Mouse (Mus musculus) intestine, embryonic 16.5 days (tissue): Measurements from ENCODE around the gene Prpf4b. TPM values are rescaled to one million over a fixed set of nuclear protein-coding genes. Genes with fewer than 3 reads are reported as not detected.
"Not testable (repeated sequence)": the region's sequence is repeated elsewhere in the genome, so short reads cannot be mapped to it uniquely, and the experiment has no call there.

Source experiments
- ATAC-seq: fragments of 200-750 bp; cut with Nextera tagmentation; 2 replicates; pipeline ENCODE4 v1.8.0; 2017; ENCODE audit warnings: moderate TSS enrichment, moderate library complexity
- H3K27ac ChIP-seq: fragments of 300-500 bp; sonication (generic); 2 replicates; pipeline ENCODE4 v1.5.1; 2014; ENCODE audit warnings: mild to moderate bottlenecking, low read length
- H3K27me3 ChIP-seq: fragments of 300-500 bp; sonication (generic); replicated peaks from 2 replicates; pipeline ENCODE4 v1.6.1; 2014; ENCODE audit warnings: low read length, control low read depth, mixed read lengths; ENCODE audit not compliant: control insufficient read depth, insufficient read depth
- H3K36me3 ChIP-seq: fragments of 300-500 bp; sonication (generic); 2 replicates; pipeline ENCODE4 v1.6.1; 2014; ENCODE audit warnings: low read length, control low read depth; ENCODE audit not compliant: control insufficient read depth, insufficient read depth
- H3K4me1 ChIP-seq: fragments of 300-500 bp; sonication (generic); 2 replicates; pipeline ENCODE4 v1.6.1; 2014; ENCODE audit warnings: low read length, control low read depth, mixed read lengths; ENCODE audit not compliant: control insufficient read depth, insufficient read depth
- H3K4me2 ChIP-seq: fragments of 300-500 bp; sonication (generic); 2 replicates; pipeline ENCODE4 v1.6.1; 2014; ENCODE audit warnings: low read depth, low read length, control low read depth
- H3K4me3 ChIP-seq: fragments of 300-500 bp; sonication (generic); 2 replicates; pipeline ENCODE4 v1.5.1; 2014; ENCODE audit warnings: mild to moderate bottlenecking, low read length
- H3K9ac ChIP-seq: fragments of 300-500 bp; sonication (generic); 2 replicates; pipeline ENCODE4 v1.6.1; 2014; ENCODE audit warnings: low read depth, low read length
- H3K9me3 ChIP-seq: fragments of 300-500 bp; sonication (generic); 2 replicates; pipeline ENCODE4 v1.6.1; 2016; ENCODE audit warnings: low read length, control low read depth; ENCODE audit not compliant: control insufficient read depth
- WGBS: fragments of 180-500 bp; shearing (Covaris S2); extraction: QIAGEN DNeasy Blood & Tissue Kit; methylation state at CpG from one replicate; pipeline ENCODE4 v1.1.7; 2014; 5-methylcytosine and 5-hydroxymethylcytosine counted together
- polyA plus RNA-seq: library from polyadenylated mRNA; unstranded; fragments of >200 nt; fragmentation: Nextera tagmentation; extraction: Ambion mirVana; gene quantifications from 2 replicates; pipeline ENCODE4 v1.2.1, GENCODE M21; 2015

Prpf4b gene
- polyA plus RNA-seq, 1 experiment from 2014 or later, result 55.5 TPM

GRCm38 (mm10) chr13:34861166-34861565 lies 13.9 kb upstream of the Prpf4b start:
- not testable (repeated sequence) for H3K4me2 ChIP-seq, H3K4me1 ChIP-seq, H3K4me3 ChIP-seq, ATAC-seq, H3K36me3 ChIP-seq, H3K9ac ChIP-seq, H3K9me3 ChIP-seq, H3K27ac ChIP-seq, H3K27me3 ChIP-seq
- 42% methylated on average over 7 of the region's 8 CpGs for WGBS

- Histone ChIP-seq H3K9ac (no peak overlapping the region), H3K27ac (no peak overlapping the region), H3K9me3 (no peaks in the 10 kb centered on the region), H3K4me3 (no peak overlapping the region), H3K27me3 (no peaks in the 10 kb centered on the region), H3K36me3 (no peaks in the 10 kb centered on the region), H3K4me2 (no peak overlapping the region), H3K4me1 (no peaks in the 10 kb centered on the region)
- 45% methylated on average over 7 of the region's 7 CpGs for WGBS
- no peak; the same call in 1 of the 2 replicates for ATAC-seq
Measured at GRCm38 (mm10) chr13:34864420-34865169, 10.5 kb upstream of the Prpf4b start.

DNA sequence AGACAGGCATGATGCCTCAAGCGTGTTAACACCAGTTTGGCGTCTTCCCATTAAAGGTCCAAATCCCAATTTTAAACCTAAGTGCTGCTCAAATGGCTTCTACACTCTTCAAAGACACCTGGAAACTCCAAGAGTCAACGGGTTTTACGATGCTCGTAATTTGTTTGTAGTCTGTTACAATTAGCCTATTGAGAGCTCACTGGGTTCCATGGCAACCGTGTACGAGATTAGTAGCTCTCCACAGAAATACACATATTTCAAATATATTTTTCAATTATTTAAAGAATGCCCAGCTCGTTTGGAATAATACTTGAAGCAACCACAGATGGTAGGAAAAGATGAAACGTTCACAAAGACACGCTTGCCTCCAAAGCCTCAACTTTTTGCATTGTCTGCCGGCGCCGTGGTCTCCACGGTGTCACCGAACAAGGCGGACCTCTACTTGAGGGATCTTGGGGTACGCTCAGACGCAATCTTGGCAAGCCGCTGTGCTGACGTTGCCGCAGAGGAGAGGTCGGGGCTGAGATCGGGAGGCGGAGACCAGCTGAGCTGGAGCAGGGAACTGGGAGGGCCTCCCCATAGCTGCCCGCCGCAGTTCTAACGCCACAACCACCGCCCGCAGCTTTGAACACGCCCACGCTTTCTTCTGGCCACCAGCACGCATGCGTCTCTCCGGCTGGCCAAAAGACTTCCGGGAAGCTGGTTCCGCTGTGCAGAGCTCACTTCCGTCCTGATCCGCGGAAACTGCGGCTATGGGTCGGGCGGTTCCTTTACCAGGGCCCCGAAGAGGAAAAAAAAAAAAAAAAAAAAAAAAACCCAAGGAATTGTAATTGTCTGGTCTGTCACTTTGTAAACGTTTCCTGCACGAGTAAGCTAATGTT lies 1.1 kb upstream of the Prpf4b start:
- 2% methylated on average over 45 of the region's 45 CpGs for WGBS
- peak overlapping the region; percentile 99 for H3K4me3 ChIP-seq
- no peaks in the 10 kb centered on the region for H3K9me3 ChIP-seq
- no peaks in the 10 kb centered on the region for H3K36me3 ChIP-seq
- H3K4me1 ChIP-seq, result peaks cover 16% of the 10 kb centered on the region
- peak; percentile 93 for ATAC-seq
- H3K4me2 ChIP-seq, result peak overlapping the region; percentile 71
- peak overlapping the region; percentile 99 for H3K27ac ChIP-seq
- peak overlapping the region; percentile 100 for H3K9ac ChIP-seq
- no peaks in the 10 kb centered on the region for H3K27me3 ChIP-seq

DNA sequence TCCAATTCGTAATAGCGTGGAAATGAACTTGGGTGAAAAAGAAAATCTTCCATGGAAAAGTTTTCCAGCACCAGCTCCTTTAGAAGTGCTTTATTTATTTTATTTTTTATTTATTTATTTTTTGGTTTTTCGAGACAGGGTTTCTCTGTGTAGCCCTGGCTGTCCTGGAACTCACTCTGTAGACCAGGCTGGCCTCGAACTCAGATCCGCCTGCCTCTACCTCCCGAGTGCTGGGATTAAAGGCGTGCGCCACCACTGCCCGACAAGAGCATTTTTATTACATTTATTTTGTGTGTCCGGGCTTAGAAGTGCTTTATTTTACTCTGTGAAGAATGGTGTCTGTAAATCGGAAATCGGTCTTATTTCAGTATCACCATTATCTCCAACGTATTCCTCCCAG lies 366 bp upstream of the Prpf4b start:
- peaks cover 16% of the 10 kb centered on the region for H3K4me1 ChIP-seq
- peak overlapping the region; percentile 99 for H3K27ac ChIP-seq
- H3K27me3 ChIP-seq, H3K9me3 ChIP-seq, H3K36me3 ChIP-seq: not testable (repeated sequence)
- H3K4me3 ChIP-seq, result peak overlapping the region; percentile 99
- 12% methylated on average over 13 of the region's 13 CpGs for WGBS
- H3K4me2 ChIP-seq, result peak overlapping the region; percentile 71
- H3K9ac ChIP-seq, result peak overlapping the region; percentile 100
- peak; percentile 11; the same call in 1 of the 2 replicates for ATAC-seq

DNA sequence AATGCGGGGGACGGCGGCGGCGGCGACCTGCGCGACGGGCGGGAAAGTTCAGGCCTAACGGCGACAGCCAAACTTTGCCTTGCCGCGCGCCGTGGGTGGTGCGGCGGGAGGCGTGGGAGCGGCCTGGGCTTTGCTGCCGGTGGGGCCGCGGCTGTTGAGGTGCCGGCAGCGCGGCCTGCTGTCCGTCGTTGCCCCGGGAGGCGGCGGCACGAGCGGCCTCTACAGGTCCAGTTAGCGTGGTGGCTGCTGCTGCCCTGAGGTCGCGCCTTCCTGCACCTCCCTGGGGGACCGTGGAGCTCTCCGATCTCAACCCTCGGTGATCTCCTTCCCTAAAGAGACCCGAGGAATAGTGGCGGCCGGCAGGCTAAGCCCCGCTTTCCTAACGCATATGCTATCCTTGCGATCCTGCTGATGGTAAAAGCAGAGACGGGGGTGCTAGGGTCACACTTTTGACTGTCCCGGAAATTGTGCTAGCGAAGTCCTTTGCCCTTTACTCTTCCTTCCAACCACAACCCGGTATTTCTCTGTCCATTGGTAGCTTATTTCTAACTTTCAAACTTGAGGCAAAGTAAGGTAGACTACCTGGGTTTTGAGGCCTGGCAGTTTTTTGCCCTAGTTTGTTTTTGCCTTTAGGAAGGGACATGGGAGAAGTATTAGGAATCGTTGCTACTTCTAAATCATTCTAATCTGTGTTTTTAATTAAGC lies 791 bp downstream of the Prpf4b start:
- peak overlapping the region; percentile 100 for H3K9ac ChIP-seq
- no peaks in the 10 kb centered on the region for H3K9me3 ChIP-seq
- no peaks in the 10 kb centered on the region for H3K36me3 ChIP-seq
- peak overlapping the region; percentile 99 for H3K27ac ChIP-seq
- under 1% methylated on average over 50 of the region's 50 CpGs for WGBS
- peaks cover 16% of the 10 kb centered on the region for H3K4me1 ChIP-seq
- H3K27me3 ChIP-seq, result no peaks in the 10 kb centered on the region
- H3K4me3 ChIP-seq, result peak overlapping the region; percentile 99
- peak; percentile 63 for ATAC-seq
- peak overlapping the region; percentile 71 for H3K4me2 ChIP-seq

GRCm38 (mm10) chr13:34876481-34876880 lies 1.4 kb downstream of the Prpf4b start:
- peaks cover 16% of the 10 kb centered on the region for H3K4me1 ChIP-seq
- no peaks in the 10 kb centered on the region for H3K27me3 ChIP-seq
- 4% methylated on average over 3 of the region's 3 CpGs for WGBS
- H3K4me3 ChIP-seq, result peak overlapping the region; percentile 99
- H3K4me2 ChIP-seq, result peak overlapping the region; percentile 71
- H3K9me3 ChIP-seq, result no peaks in the 10 kb centered on the region
- no peak for ATAC-seq
- H3K27ac ChIP-seq, result no peak overlapping the region
- peak overlapping the region; percentile 100 for H3K9ac ChIP-seq
- H3K36me3 ChIP-seq, result no peaks in the 10 kb centered on the region

GRCm38 (mm10) chr13:34892871-34893270 lies 17.8 kb downstream of the Prpf4b start:
- no peak overlapping the region for H3K4me3 ChIP-seq
- H3K27ac ChIP-seq, result no peak overlapping the region
- no peak overlapping the region for H3K9ac ChIP-seq
- H3K4me2 ChIP-seq, result no peak overlapping the region
- WGBS, result 87% methylated on average over 1 of the region's 1 CpGs
- no peaks in the 10 kb centered on the region for H3K4me1 ChIP-seq
- no peaks in the 10 kb centered on the region for H3K9me3 ChIP-seq
- H3K36me3 ChIP-seq, result peaks cover 17% of the 10 kb centered on the region
- H3K27me3 ChIP-seq, result no peaks in the 10 kb centered on the region
- no peak for ATAC-seq

DNA sequence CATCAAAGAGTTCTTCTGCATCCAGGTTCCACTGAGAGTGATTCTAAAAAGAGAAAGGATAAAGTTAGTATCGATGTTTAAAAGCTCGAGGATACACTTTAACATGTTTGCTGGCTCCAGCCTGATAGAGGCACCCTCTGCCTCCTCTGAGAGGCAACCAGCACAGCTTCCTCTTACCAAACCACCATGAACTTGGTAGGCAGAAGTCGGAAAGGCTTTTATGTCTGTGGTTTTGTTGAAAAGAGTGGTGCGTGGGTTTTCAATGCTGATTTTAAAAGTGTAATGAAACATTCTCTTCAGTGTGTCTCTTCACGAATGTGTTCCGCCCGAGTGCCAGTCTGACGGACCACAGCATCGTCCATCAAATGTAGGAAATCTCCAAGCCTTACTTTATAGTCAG lies 39.5 kb downstream of the Prpf4b start:
- 84% methylated on average over 9 of the region's 9 CpGs for WGBS
- no peaks in the 10 kb centered on the region for H3K27me3 ChIP-seq
- H3K4me1 ChIP-seq, result no peaks in the 10 kb centered on the region
- H3K9ac ChIP-seq, result no peak overlapping the region
- no peaks in the 10 kb centered on the region for H3K9me3 ChIP-seq
- no peak overlapping the region for H3K4me3 ChIP-seq
- no peaks in the 10 kb centered on the region for H3K36me3 ChIP-seq
- no peak overlapping the region for H3K27ac ChIP-seq
- no peak overlapping the region for H3K4me2 ChIP-seq
- no peak for ATAC-seq
